22 mouse cellular contexts compared by ENCODE assay signal in the genomic region with DNA sequence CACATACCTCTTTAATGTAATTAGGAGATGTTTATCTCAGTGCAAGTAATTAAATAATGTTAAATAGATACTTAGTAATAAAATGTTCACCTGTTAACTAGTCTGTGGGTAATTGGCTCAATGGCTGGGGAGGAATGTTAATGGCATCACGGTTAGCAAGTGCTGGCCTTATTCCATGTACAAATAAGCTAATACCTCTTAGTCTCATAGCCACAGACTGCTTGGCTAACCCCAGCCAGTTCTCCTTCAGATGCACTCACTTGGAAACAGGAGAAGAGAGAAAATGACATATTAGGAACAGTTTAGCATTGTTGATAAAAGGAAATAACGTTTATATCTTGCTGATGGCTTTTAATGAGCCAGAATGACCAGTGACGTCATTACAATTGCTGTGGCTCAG.
DNase-seq lines count a peak whose midpoint lies in the region; ATAC-seq and TF ChIP-seq lines count a peak whose summit lies in the region.
"Had no signal": no experiment of that assay in that cellular context is flagged by ENCODE, and none has a peak within 500 bp of the region (broad histone marks: within the 10 kb centered on the region; RNA-seq: fewer than 3 reads in every experiment).

No protein-coding gene starts in this region.

- H3K27me3 ChIP-seq in forebrain, embryonic 14.5 days (replicated peaks; ENCODE audit: control insufficient read depth, insufficient read depth, low read length) = no peaks in the 10 kb centered on the region
- no peaks in the 10 kb centered on the region for H3K27me3 ChIP-seq in forebrain, embryonic 12.5 days
- H3K27me3 ChIP-seq in kidney, embryonic 14.5 days (ENCODE audit: control insufficient read depth, insufficient read depth, low read length) = no peaks in the 10 kb centered on the region
- H3K27me3 ChIP-seq in Patski = no peaks in the 10 kb centered on the region
- H3K27me3 ChIP-seq: forebrain, embryonic 15.5 days; hindbrain, embryonic 12.5 days had no signal

- no peaks in the 10 kb centered on the region for H3K9me3 ChIP-seq in forebrain, embryonic 14.5 days (replicated peaks; ENCODE audit: control insufficient read depth, low read length)
- H3K9me3 ChIP-seq in forebrain, embryonic 12.5 days = no peaks in the 10 kb centered on the region
- no peaks in the 10 kb centered on the region for H3K9me3 ChIP-seq in kidney, embryonic 14.5 days (ENCODE audit: control insufficient read depth, low read length)
- H3K9me3 ChIP-seq: embryonic facial prominence, embryonic 10.5 days; forebrain, embryonic 15.5 days; G1E; hindbrain, embryonic 12.5 days had no signal

- no peak overlapping the region for H3K4me3 ChIP-seq in forebrain, embryonic 14.5 days (ENCODE audit: low read depth, low read length)
- no peak overlapping the region for H3K4me3 ChIP-seq in forebrain, embryonic 12.5 days (replicated peaks)
- H3K4me3 ChIP-seq in kidney, embryonic 14.5 days (ENCODE audit: low read length) = no peak overlapping the region
- H3K4me3 ChIP-seq: embryonic facial prominence, embryonic 10.5 days; forebrain, embryonic 15.5 days; hindbrain, embryonic 12.5 days had no signal

- DNase-seq in forebrain, embryonic 14.5 days (ENCODE audit: low spot score) = peak; percentile 22
- DNase-seq in kidney, adult 9 months = peak; percentile 40
- peak; percentile 73 for DNase-seq in Patski (ENCODE audit: low read depth, low spot score)
- DNase-seq in urinary bladder, postnatal 25 days (ENCODE audit: low spot score) = no peak
- DNase-seq in thymus, postnatal 14 days = no peak
- DNase-seq: adrenal gland, adult 2 months; adrenal gland, postnatal 25 days; B cell, adult 2 months; cerebellum, adult 2 months; cerebellum, postnatal 10 days; gastrocnemius, postnatal 36 days; heart, adult 11 months; heart, postnatal 10 days; heart, postnatal 4 days had no signal

- H3K4me2 ChIP-seq in forebrain, embryonic 14.5 days (ENCODE audit: low read length) = no peak overlapping the region
- no peak overlapping the region for H3K4me2 ChIP-seq in forebrain, embryonic 12.5 days
- H3K4me2 ChIP-seq in kidney, embryonic 14.5 days (replicated peaks; ENCODE audit: low read depth, low read length) = no peak overlapping the region
- H3K4me2 ChIP-seq: forebrain, embryonic 15.5 days; hindbrain, embryonic 12.5 days had no signal

- WGBS in forebrain, embryonic 14.5 days = 15% methylated on average over 3 of the region's 3 CpGs
- WGBS in forebrain, embryonic 12.5 days = 45% methylated on average over 3 of the region's 3 CpGs
- WGBS in kidney, embryonic 14.5 days = 22% methylated on average over 3 of the region's 3 CpGs

- POLR2A ChIA-PET in Patski (lab: Charles Lee) = no interaction called here

- H3K4me1 ChIP-seq in forebrain, embryonic 14.5 days (ENCODE audit: control insufficient read depth, insufficient read depth, low read length) = no peaks in the 10 kb centered on the region
- no peaks in the 10 kb centered on the region for H3K4me1 ChIP-seq in forebrain, embryonic 12.5 days
- H3K4me1 ChIP-seq in kidney, embryonic 14.5 days (ENCODE audit: control insufficient read depth, insufficient read depth, low read length) = no peaks in the 10 kb centered on the region
- H3K4me1 ChIP-seq: embryonic facial prominence, embryonic 10.5 days; forebrain, embryonic 15.5 days; hindbrain, embryonic 12.5 days had no signal

- CTCF ChIA-PET in Patski (lab: Charles Lee) = interaction anchor here (0.9 kb wide), 1 partner anchor 10 kb away, joined by 3 read pairs; no protein-coding TSS in a partner anchor

- TF ChIP-seq CTCF in Patski (IDR thresholded peaks at IDR 0.05) = no peak

- H3K27ac ChIP-seq in forebrain, embryonic 14.5 days (ENCODE audit: low read depth, low read length) = no peak overlapping the region
- no peak overlapping the region for H3K27ac ChIP-seq in forebrain, embryonic 12.5 days
- H3K27ac ChIP-seq in kidney, embryonic 14.5 days (ENCODE audit: low read depth, low read length) = no peak overlapping the region
- H3K27ac ChIP-seq: embryonic facial prominence, embryonic 10.5 days; forebrain, embryonic 15.5 days; hindbrain, embryonic 12.5 days had no signal

- ATAC-seq in forebrain, embryonic 14.5 days = no peak
- ATAC-seq in forebrain, embryonic 12.5 days (ENCODE audit: low FRiP score) = no peak
- ATAC-seq in kidney, embryonic 14.5 days (ENCODE audit: low FRiP score, low TSS enrichment) = no peak
- ATAC-seq in Patski = peak; percentile 83
- ATAC-seq: CD4-positive, CD25-positive, alpha-beta regulatory T cell, adult 4 months; forebrain, embryonic 15.5 days; hindbrain, embryonic 16.5 days had no signal

- no peak overlapping the region for H3K9ac ChIP-seq in forebrain, embryonic 14.5 days (ENCODE audit: low read length)
- no peak overlapping the region for H3K9ac ChIP-seq in forebrain, embryonic 12.5 days
- no peak overlapping the region for H3K9ac ChIP-seq in kidney, embryonic 14.5 days (ENCODE audit: low read depth, low read length)
- H3K9ac ChIP-seq: forebrain, embryonic 15.5 days; hindbrain, embryonic 12.5 days had no signal

- in situ Hi-C loops in Patski (cut with MboI; ENCODE audit: low pct_unique_long_range_greater_than_20kb) = no loop called here

- H3K36me3 ChIP-seq in forebrain, embryonic 14.5 days (ENCODE audit: control insufficient read depth, insufficient read depth, low read length) = no peaks in the 10 kb centered on the region
- no peaks in the 10 kb centered on the region for H3K36me3 ChIP-seq in forebrain, embryonic 12.5 days (replicated peaks)
- H3K36me3 ChIP-seq in kidney, embryonic 14.5 days (ENCODE audit: control insufficient read depth, insufficient read depth, low read length) = no peaks in the 10 kb centered on the region
- H3K36me3 ChIP-seq: embryonic facial prominence, embryonic 10.5 days; forebrain, embryonic 15.5 days; G1E; hindbrain, embryonic 12.5 days had no signal

Comparison
In these comparisons a context has a peak if more than half of its experiments do, and no peak if none do; other contexts are left out.
1. DNase-seq: peak in forebrain, embryonic 14.5 days (single experiment), kidney, adult 9 months (single experiment) and Patski (single experiment); none in urinary bladder, postnatal 25 days (single experiment) and thymus, postnatal 14 days (single experiment).